Mouse (Mus musculus): ENCODE measurements around the gene Ptgir. TPM values are rescaled to one million over a fixed set of nuclear protein-coding genes. Genes with fewer than 3 reads are reported as not detected.
A peak's percentile ranks its signal among the peaks of the same experiment; 100 is the strongest.

Gene Ptgir
- polyA plus RNA-seq, 1 experiment: not detected

DNA sequence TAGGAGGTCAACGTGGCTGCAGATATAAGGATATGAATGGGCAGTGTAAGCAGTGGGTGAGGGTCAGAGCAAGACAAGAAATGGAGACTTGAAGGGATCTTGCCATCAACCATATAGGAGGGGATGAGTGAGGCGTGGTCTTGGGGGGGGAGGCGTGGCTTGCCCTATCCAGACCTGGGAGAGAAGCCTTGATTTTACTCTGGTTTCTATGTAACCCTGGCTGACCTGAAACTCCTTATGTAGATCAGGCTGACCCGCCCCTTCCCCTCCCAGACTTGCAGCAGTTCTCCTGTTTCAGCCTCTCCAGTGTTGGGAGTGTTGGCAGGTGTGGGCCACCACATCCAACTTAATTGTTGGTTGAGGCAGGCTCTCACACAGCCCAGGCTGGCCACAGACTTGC lies 22.0 kb upstream of the Ptgir start:
- H3K27ac ChIP-seq (ENCODE audit: insufficient read depth, low read length): peak overlapping the region; percentile 29; the same call in 1 of the 2 replicates

DNA sequence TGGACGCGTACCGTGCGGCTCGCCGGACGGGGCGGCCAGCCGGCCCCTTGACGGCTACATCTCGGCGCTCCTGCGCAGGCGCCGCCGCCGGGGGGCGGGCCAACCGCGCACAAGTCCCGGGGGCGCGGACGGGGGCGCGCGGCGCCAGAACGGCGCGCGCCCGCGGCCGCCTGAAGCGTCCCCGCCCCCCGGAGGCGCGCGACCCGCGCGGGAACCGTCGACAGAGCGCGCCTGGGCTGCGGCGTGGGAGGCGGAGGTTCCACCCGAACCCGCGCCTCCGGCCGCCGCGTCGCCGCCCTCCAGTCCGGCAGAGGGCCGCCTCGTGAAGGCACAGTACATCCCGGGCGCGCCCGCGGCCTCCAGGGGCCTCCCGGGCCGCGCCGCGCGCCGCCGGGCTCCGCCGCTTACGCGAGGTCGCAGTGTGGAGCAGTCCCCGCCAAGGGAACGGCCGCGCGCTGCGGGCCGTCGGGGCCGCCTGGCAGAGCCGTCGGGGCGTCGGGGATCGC lies 21.0 kb upstream of the Ptgir start:
- H3K9ac ChIP-seq (ENCODE audit: low read depth, poor library complexity, severe bottlenecking): peak overlapping the region; percentile 61
- peak overlapping the region; percentile 63 for H3K4me3 ChIP-seq (ENCODE audit: low read depth, low read length)
- H3K27me3 ChIP-seq (ENCODE audit: control insufficient read depth, insufficient read depth, low read length, poor library complexity, severe bottlenecking): no peaks in the 10 kb centered on the region
- no peaks in the 10 kb centered on the region for H3K36me3 ChIP-seq (ENCODE audit: control insufficient read depth, insufficient read depth, low read length, poor library complexity, severe bottlenecking)
- peak; percentile 14 for TF ChIP-seq POLR2A (IDR thresholded peaks at IDR 0.05; ENCODE audit: insufficient read depth, low read length)
- no peak for TF ChIP-seq EP300 (IDR thresholded peaks at IDR 0.05; ENCODE audit: insufficient read depth, low read depth, low read length)
- no peak overlapping the region for H3K27ac ChIP-seq (ENCODE audit: insufficient read depth, low read length)
- no peaks in the 10 kb centered on the region for H3K9me3 ChIP-seq (replicated peaks; ENCODE audit: control insufficient read depth, insufficient read depth, low read length, poor library complexity, severe bottlenecking)
- H3K4me1 ChIP-seq (ENCODE audit: control insufficient read depth, insufficient read depth, low read length): peaks cover 3% of the 10 kb centered on the region

More for the DNA sequence above, 22.0 kb upstream of the Ptgir start:
- H3K27me3 ChIP-seq (ENCODE audit: control insufficient read depth, insufficient read depth, low read length, poor library complexity, severe bottlenecking): no peaks in the 10 kb centered on the region
- H3K36me3 ChIP-seq (ENCODE audit: control insufficient read depth, insufficient read depth, low read length, poor library complexity, severe bottlenecking): no peaks in the 10 kb centered on the region
- no peak overlapping the region for H3K9ac ChIP-seq (ENCODE audit: low read depth, poor library complexity, severe bottlenecking)
- H3K4me3 ChIP-seq (ENCODE audit: low read depth, low read length): no peak overlapping the region
- peaks cover 3% of the 10 kb centered on the region for H3K4me1 ChIP-seq (ENCODE audit: control insufficient read depth, insufficient read depth, low read length)
- no peaks in the 10 kb centered on the region for H3K9me3 ChIP-seq (replicated peaks; ENCODE audit: control insufficient read depth, insufficient read depth, low read length, poor library complexity, severe bottlenecking)
- TF ChIP-seq EP300 (IDR thresholded peaks at IDR 0.05; ENCODE audit: insufficient read depth, low read depth, low read length) (0 out of 2 replicates have a peak, but pooled peaks have one; percentile 19), POLR2A (IDR thresholded peaks at IDR 0.05; ENCODE audit: insufficient read depth, low read length) (no peak)

DNA sequence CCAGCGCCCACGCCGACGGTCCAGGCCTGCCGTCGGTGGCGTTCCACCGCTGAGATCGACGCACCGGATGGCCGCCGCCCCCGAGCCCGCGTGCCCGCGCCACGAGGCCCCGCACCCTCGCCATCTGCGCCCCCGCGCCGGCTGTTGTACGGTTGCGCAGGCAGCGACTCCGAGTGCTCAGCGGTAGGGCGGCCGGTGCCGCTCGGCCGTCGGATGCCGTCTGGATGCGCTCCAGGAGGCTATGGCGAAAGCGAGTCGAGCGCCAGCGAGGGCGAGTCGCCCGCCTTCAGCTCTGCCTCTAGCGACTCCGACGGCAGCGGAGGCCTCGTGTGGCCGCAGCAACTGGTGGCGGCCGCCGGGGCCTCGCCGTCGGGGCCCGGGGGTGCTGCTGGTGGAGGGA lies 20.4 kb upstream of the Ptgir start:
- TF ChIP-seq POLR2A (IDR thresholded peaks at IDR 0.05; ENCODE audit: insufficient read depth, low read length) (no peak), EP300 (IDR thresholded peaks at IDR 0.05; ENCODE audit: insufficient read depth, low read depth, low read length) (no peak), CTCF (IDR thresholded peaks at IDR 0.05; ENCODE audit: low read depth, low read length) (no peak)
- Histone ChIP-seq H3K4me3 (ENCODE audit: low read depth, low read length) (peak overlapping the region; percentile 56), H3K9ac (ENCODE audit: low read depth, poor library complexity, severe bottlenecking) (peak overlapping the region; percentile 61), H3K27ac (ENCODE audit: insufficient read depth, low read length) (no peak overlapping the region), H3K9me3 (replicated peaks; ENCODE audit: control insufficient read depth, insufficient read depth, low read length, poor library complexity, severe bottlenecking) (no peaks in the 10 kb centered on the region), H3K27me3 (ENCODE audit: control insufficient read depth, insufficient read depth, low read length, poor library complexity, severe bottlenecking) (no peaks in the 10 kb centered on the region), H3K36me3 (ENCODE audit: control insufficient read depth, insufficient read depth, low read length, poor library complexity, severe bottlenecking) (no peaks in the 10 kb centered on the region), H3K4me1 (ENCODE audit: control insufficient read depth, insufficient read depth, low read length) (peaks cover 5% of the 10 kb centered on the region)

DNA sequence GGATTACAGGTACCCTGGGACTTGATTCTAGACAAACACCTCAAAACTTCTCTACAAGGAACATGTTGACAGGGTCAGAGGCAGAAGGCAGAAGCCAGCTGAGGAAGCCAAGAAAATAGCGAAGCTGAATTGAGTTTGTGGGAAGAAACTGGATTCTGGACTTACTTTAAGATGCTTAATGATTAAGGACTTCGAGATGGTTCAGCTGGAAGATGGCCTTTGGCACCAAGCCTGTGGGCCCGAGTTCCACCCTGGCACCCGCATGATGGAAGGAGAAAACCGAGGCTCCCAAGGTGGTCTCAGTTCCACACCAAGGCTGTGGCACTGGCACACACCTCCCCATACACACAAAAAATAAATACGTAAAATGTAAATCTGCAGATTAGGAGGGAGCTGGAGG lies 15.8 kb upstream of the Ptgir start:
- TF ChIP-seq CTCF (IDR thresholded peaks at IDR 0.05; ENCODE audit: low read depth, low read length): no peak
- no peak for TF ChIP-seq EP300 (IDR thresholded peaks at IDR 0.05; ENCODE audit: insufficient read depth, low read depth, low read length)
- TF ChIP-seq POLR2A (IDR thresholded peaks at IDR 0.05; ENCODE audit: insufficient read depth, low read length): no peak
- Histone ChIP-seq H3K27ac (ENCODE audit: insufficient read depth, low read length) (0 out of 2 replicates have a peak overlapping the region, but pooled peaks have one; percentile 6), H3K27me3 (ENCODE audit: control insufficient read depth, insufficient read depth, low read length, poor library complexity, severe bottlenecking) (no peaks in the 10 kb centered on the region), H3K4me1 (ENCODE audit: control insufficient read depth, insufficient read depth, low read length) (peaks cover 3% of the 10 kb centered on the region), H3K9ac (ENCODE audit: low read depth, poor library complexity, severe bottlenecking) (peak overlapping the region; percentile 11; the same call in 1 of the 2 replicates), H3K36me3 (ENCODE audit: control insufficient read depth, insufficient read depth, low read length, poor library complexity, severe bottlenecking) (no peaks in the 10 kb centered on the region), H3K9me3 (replicated peaks; ENCODE audit: control insufficient read depth, insufficient read depth, low read length, poor library complexity, severe bottlenecking) (no peaks in the 10 kb centered on the region), H3K4me3 (ENCODE audit: low read depth, low read length) (no peak overlapping the region)

GRCm38 (mm10) chr7:16890944-16891343 lies 15.3 kb upstream of the Ptgir start:
- no peak overlapping the region for H3K4me3 ChIP-seq (ENCODE audit: low read depth, low read length)
- peak overlapping the region; percentile 11; the same call in 1 of the 2 replicates for H3K9ac ChIP-seq (ENCODE audit: low read depth, poor library complexity, severe bottlenecking)
- H3K9me3 ChIP-seq (replicated peaks; ENCODE audit: control insufficient read depth, insufficient read depth, low read length, poor library complexity, severe bottlenecking): no peaks in the 10 kb centered on the region
- H3K36me3 ChIP-seq (ENCODE audit: control insufficient read depth, insufficient read depth, low read length, poor library complexity, severe bottlenecking): no peaks in the 10 kb centered on the region
- H3K27me3 ChIP-seq (ENCODE audit: control insufficient read depth, insufficient read depth, low read length, poor library complexity, severe bottlenecking): no peaks in the 10 kb centered on the region
- TF ChIP-seq POLR2A (IDR thresholded peaks at IDR 0.05; ENCODE audit: insufficient read depth, low read length) (no peak), EP300 (IDR thresholded peaks at IDR 0.05; ENCODE audit: insufficient read depth, low read depth, low read length) (no peak), CTCF (IDR thresholded peaks at IDR 0.05; ENCODE audit: low read depth, low read length) (no peak)
- H3K27ac ChIP-seq (ENCODE audit: insufficient read depth, low read length): 0 out of 2 replicates have a peak overlapping the region, but pooled peaks have one; percentile 6
- H3K4me1 ChIP-seq (ENCODE audit: control insufficient read depth, insufficient read depth, low read length): peaks cover 3% of the 10 kb centered on the region

GRCm38 (mm10) chr7:16891641-16892351 lies 14.5 kb upstream of the Ptgir start, which contains the start of gene Gng8:
Gene Gng8, plus strand, starts transcription at chr7:16891786.
- Histone ChIP-seq H3K9me3 (replicated peaks; ENCODE audit: control insufficient read depth, insufficient read depth, low read length, poor library complexity, severe bottlenecking) (no peaks in the 10 kb centered on the region), H3K27me3 (ENCODE audit: control insufficient read depth, insufficient read depth, low read length, poor library complexity, severe bottlenecking) (no peaks in the 10 kb centered on the region), H3K36me3 (ENCODE audit: control insufficient read depth, insufficient read depth, low read length, poor library complexity, severe bottlenecking) (no peaks in the 10 kb centered on the region), H3K9ac (ENCODE audit: low read depth, poor library complexity, severe bottlenecking) (peak within 1 kb of the TSS; percentile 18; the same call in 1 of the 2 replicates), H3K4me1 (ENCODE audit: control insufficient read depth, insufficient read depth, low read length) (peaks cover 3% of the 10 kb centered on the region), H3K27ac (ENCODE audit: insufficient read depth, low read length) (peak within 1 kb of the TSS; percentile 45; the same call in 1 of the 2 replicates), H3K4me3 (ENCODE audit: low read depth, low read length) (peak within 1 kb of the TSS; percentile 68)
- TF ChIP-seq CTCF (IDR thresholded peaks at IDR 0.05; ENCODE audit: low read depth, low read length): peak; percentile 93
- no peak for TF ChIP-seq EP300 (IDR thresholded peaks at IDR 0.05; ENCODE audit: insufficient read depth, low read depth, low read length)
- peak; percentile 61 for TF ChIP-seq POLR2A (IDR thresholded peaks at IDR 0.05; ENCODE audit: insufficient read depth, low read length)
